Mouse (Mus musculus): ENCODE measurements around the gene 2900026A02Rik. TPM values are rescaled to one million over a fixed set of nuclear protein-coding genes. Genes with fewer than 3 reads are reported as not detected.
A peak's percentile ranks its signal among the peaks of the same experiment; 100 is the strongest.

Gene 2900026A02Rik
- polyA plus RNA-seq, 1 experiment from 2014 or later = 10.0 TPM

GRCm38 (mm10) chr5:113209401-113209750 lies 11.7 kb downstream of the 2900026A02Rik start:
- 40% methylated on average over 11 of the region's 11 CpGs for WGBS
- peak overlapping the region; percentile 66 for H3K27ac ChIP-seq
- H3K9me3 ChIP-seq = no peaks in the 10 kb centered on the region
- peaks cover 33% of the 10 kb centered on the region for H3K4me1 ChIP-seq (replicated peaks)
- H3K4me3 ChIP-seq (replicated peaks) = no peak overlapping the region
- H3K4me2 ChIP-seq (replicated peaks) = peak overlapping the region; percentile 30; the same call in 1 of the 2 replicates
- peak; percentile 7; the same call in 1 of the 2 replicates for ATAC-seq
- H3K9ac ChIP-seq = no peak overlapping the region
- H3K36me3 ChIP-seq = no peaks in the 10 kb centered on the region
- no peaks in the 10 kb centered on the region for H3K27me3 ChIP-seq (replicated peaks)

GRCm38 (mm10) chr5:113208622-113209400 lies 12.2 kb downstream of the 2900026A02Rik start:
- Histone ChIP-seq H3K9ac (no peak overlapping the region), H3K4me3 (replicated peaks) (no peak overlapping the region), H3K4me1 (replicated peaks) (peaks cover 33% of the 10 kb centered on the region), H3K9me3 (no peaks in the 10 kb centered on the region), H3K4me2 (replicated peaks) (peak overlapping the region; percentile 30; the same call in 1 of the 2 replicates), H3K27me3 (replicated peaks) (no peaks in the 10 kb centered on the region), H3K27ac (peak overlapping the region; percentile 66), H3K36me3 (no peaks in the 10 kb centered on the region)
- ATAC-seq = peak; percentile 39
- WGBS = 36% methylated on average over 11 of the region's 11 CpGs

- Histone ChIP-seq H3K27me3 (replicated peaks) (no peaks in the 10 kb centered on the region), H3K27ac (peak overlapping the region; percentile 66), H3K9ac (no peak overlapping the region), H3K4me1 (replicated peaks) (peaks cover 33% of the 10 kb centered on the region), H3K4me3 (replicated peaks) (no peak overlapping the region), H3K9me3 (no peaks in the 10 kb centered on the region), H3K4me2 (replicated peaks) (no peak overlapping the region), H3K36me3 (no peaks in the 10 kb centered on the region)
- no peak for ATAC-seq
- WGBS = 54% methylated on average over 4 of the region's 4 CpGs
Measured at GRCm38 (mm10) chr5:113208048-113208447, 13.0 kb downstream of the 2900026A02Rik start.

GRCm38 (mm10) chr5:113206670-113207352 lies 14.2 kb downstream of the 2900026A02Rik start:
- Histone ChIP-seq H3K9me3 (no peaks in the 10 kb centered on the region), H3K4me1 (replicated peaks) (peaks cover 33% of the 10 kb centered on the region), H3K27ac (0 out of 2 replicates have a peak overlapping the region, but pooled peaks have one; percentile 11), H3K4me3 (replicated peaks) (no peak overlapping the region), H3K27me3 (replicated peaks) (no peaks in the 10 kb centered on the region), H3K4me2 (replicated peaks) (no peak overlapping the region), H3K9ac (no peak overlapping the region), H3K36me3 (no peaks in the 10 kb centered on the region)
- 38% methylated on average over 9 of the region's 9 CpGs for WGBS
- ATAC-seq = no peak

- Histone ChIP-seq H3K36me3 (no peaks in the 10 kb centered on the region), H3K4me3 (replicated peaks) (no peak overlapping the region), H3K9ac (no peak overlapping the region), H3K4me1 (replicated peaks) (peaks cover 28% of the 10 kb centered on the region), H3K27me3 (replicated peaks) (no peaks in the 10 kb centered on the region), H3K27ac (no peak overlapping the region), H3K9me3 (no peaks in the 10 kb centered on the region), H3K4me2 (replicated peaks) (no peak overlapping the region)
- 75% methylated on average over 9 of the region's 9 CpGs for WGBS
- ATAC-seq = no peak
Measured at GRCm38 (mm10) chr5:113204193-113204592, 16.8 kb downstream of the 2900026A02Rik start.

- 88% methylated on average over 10 of the region's 10 CpGs for WGBS
- Histone ChIP-seq H3K9me3 (no peaks in the 10 kb centered on the region), H3K4me3 (replicated peaks) (no peak overlapping the region), H3K36me3 (no peaks in the 10 kb centered on the region), H3K27me3 (replicated peaks) (no peaks in the 10 kb centered on the region), H3K4me1 (replicated peaks) (peaks cover 13% of the 10 kb centered on the region; the same call in 1 of the 2 replicates), H3K9ac (no peak overlapping the region), H3K4me2 (replicated peaks) (no peak overlapping the region), H3K27ac (no peak overlapping the region)
- ATAC-seq = no peak
Measured at GRCm38 (mm10) chr5:113199772-113200134, 21.3 kb downstream of the 2900026A02Rik start.

- Histone ChIP-seq H3K4me3 (replicated peaks) (no peak overlapping the region), H3K9me3 (no peaks in the 10 kb centered on the region), H3K4me1 (replicated peaks) (peaks cover 13% of the 10 kb centered on the region; the same call in 1 of the 2 replicates), H3K27ac (peak overlapping the region; percentile 40), H3K27me3 (replicated peaks) (no peaks in the 10 kb centered on the region), H3K9ac (no peak overlapping the region), H3K36me3 (no peaks in the 10 kb centered on the region), H3K4me2 (replicated peaks) (no peak overlapping the region)
- WGBS = 50% methylated on average over 8 of the region's 8 CpGs
- no peak; the same call in 1 of the 2 replicates for ATAC-seq
Measured at GRCm38 (mm10) chr5:113199126-113199771, 21.8 kb downstream of the 2900026A02Rik start.

- Histone ChIP-seq H3K27ac (peak overlapping the region; percentile 61), H3K4me2 (replicated peaks) (no peak overlapping the region), H3K4me3 (replicated peaks) (no peak overlapping the region), H3K9ac (no peak overlapping the region), H3K27me3 (replicated peaks) (no peaks in the 10 kb centered on the region), H3K4me1 (replicated peaks) (peaks cover 15% of the 10 kb centered on the region; the same call in 1 of the 2 replicates), H3K36me3 (no peaks in the 10 kb centered on the region), H3K9me3 (no peaks in the 10 kb centered on the region)
- WGBS = 40% methylated on average over 9 of the region's 9 CpGs
- no peak for ATAC-seq
Measured at GRCm38 (mm10) chr5:113196916-113197794, 23.9 kb downstream of the 2900026A02Rik start.

GRCm38 (mm10) chr5:113195907-113196306 lies 25.1 kb downstream of the 2900026A02Rik start:
- no peak overlapping the region for H3K4me3 ChIP-seq (replicated peaks)
- ATAC-seq = no peak; the same call in 1 of the 2 replicates
- no peaks in the 10 kb centered on the region for H3K36me3 ChIP-seq
- H3K9me3 ChIP-seq = no peaks in the 10 kb centered on the region
- no peak overlapping the region for H3K4me2 ChIP-seq (replicated peaks)
- H3K9ac ChIP-seq = no peak overlapping the region
- 85% methylated on average over 6 of the region's 6 CpGs for WGBS
- peaks cover 16% of the 10 kb centered on the region; the same call in 1 of the 2 replicates for H3K4me1 ChIP-seq (replicated peaks)
- no peaks in the 10 kb centered on the region for H3K27me3 ChIP-seq (replicated peaks)
- no peak overlapping the region for H3K27ac ChIP-seq

GRCm38 (mm10) chr5:113195451-113195850 lies 25.6 kb downstream of the 2900026A02Rik start:
- 81% methylated on average over 12 of the region's 12 CpGs for WGBS
- Histone ChIP-seq H3K36me3 (no peaks in the 10 kb centered on the region), H3K27ac (no peak overlapping the region), H3K4me2 (replicated peaks) (no peak overlapping the region), H3K4me1 (replicated peaks) (peaks cover 16% of the 10 kb centered on the region; the same call in 1 of the 2 replicates), H3K27me3 (replicated peaks) (no peaks in the 10 kb centered on the region), H3K4me3 (replicated peaks) (no peak overlapping the region), H3K9me3 (no peaks in the 10 kb centered on the region), H3K9ac (no peak overlapping the region)
- ATAC-seq = no peak

- 91% methylated on average over 18 of the region's 18 CpGs for WGBS
- Histone ChIP-seq H3K4me2 (replicated peaks) (no peak overlapping the region), H3K4me3 (replicated peaks) (no peak overlapping the region), H3K27me3 (replicated peaks) (no peaks in the 10 kb centered on the region), H3K9me3 (no peaks in the 10 kb centered on the region), H3K27ac (no peak overlapping the region), H3K9ac (no peak overlapping the region), H3K36me3 (no peaks in the 10 kb centered on the region), H3K4me1 (replicated peaks) (peaks cover 4% of the 10 kb centered on the region; the same call in 1 of the 2 replicates)
- no peak for ATAC-seq
Measured at GRCm38 (mm10) chr5:113193762-113194161, 27.3 kb downstream of the 2900026A02Rik start.

All from intestine, embryonic 15.5 days (tissue).